Mouse (Mus musculus): ENCODE measurements around the gene Dhx35.
A peak's percentile ranks its signal among the peaks of the same experiment; 100 is the strongest.

- TF ChIP-seq CTCF (IDR thresholded peaks at IDR 0.05; ENCODE audit: extremely low read depth, insufficient read depth, low read length) (peak; percentile 47), POLR2A (IDR thresholded peaks at IDR 0.05; ENCODE audit: extremely low read depth, insufficient read depth, low read length) (no peak)
Measured at GRCm38 (mm10) chr2:158886571-158886970, 92.0 kb downstream of the Dhx35 start.

Data from cortical plate, adult 2 months (tissue).